Mouse (Mus musculus): ENCODE data around the gene Trp53bp2. TPM values are rescaled to one million over a fixed set of nuclear protein-coding genes. Genes with fewer than 3 reads are reported as not detected.
A peak's percentile ranks its signal among the peaks of the same experiment; 100 is the strongest.

Trp53bp2 gene
- total and polyA plus RNA-seq, 2 experiments from 2014 or later, result 9.9 to 21.1 TPM

DNA sequence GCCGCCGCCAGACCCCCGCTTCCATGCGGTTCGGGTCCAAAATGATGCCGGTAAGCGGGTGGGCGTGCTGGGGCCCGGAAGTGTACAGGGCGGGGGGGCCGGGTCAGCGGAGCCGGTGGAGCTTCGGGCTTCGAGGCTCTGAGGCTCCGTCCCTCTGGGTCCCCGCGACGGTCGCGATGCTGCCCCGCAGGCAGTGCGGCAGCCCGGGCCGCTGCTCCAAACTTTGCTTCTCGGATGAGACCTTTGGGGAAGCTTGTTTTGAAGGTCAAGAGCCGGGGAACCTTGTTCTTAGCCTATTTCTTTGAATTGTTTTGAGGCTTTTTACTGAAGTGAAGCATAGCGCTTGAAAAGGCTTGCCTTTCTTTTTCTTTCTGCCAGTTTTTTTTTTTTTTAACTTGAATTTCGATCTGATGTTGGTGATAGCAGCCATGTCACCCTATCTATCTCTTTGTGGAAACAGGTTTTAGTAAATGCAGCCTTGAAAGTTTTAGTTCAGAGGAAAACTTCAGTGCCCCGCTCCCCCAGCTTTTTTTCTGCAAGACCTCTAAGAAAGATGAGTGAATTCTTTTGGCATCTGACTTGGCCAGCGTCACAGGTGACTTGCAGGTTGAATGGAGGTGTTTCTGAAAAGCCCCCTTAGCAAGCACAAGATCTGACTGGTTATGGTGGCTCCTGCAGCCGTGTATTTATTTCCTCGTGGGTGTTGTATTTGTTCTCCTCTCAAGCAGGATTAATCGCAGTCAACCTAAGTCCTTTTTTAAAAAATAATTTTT lies 615 bp downstream of the Trp53bp2 start:
- Histone ChIP-seq H3K9ac (replicated peaks; ENCODE audit: low read length, poor library complexity, severe bottlenecking) (peak overlapping the region; percentile 86), H3K4me1 (ENCODE audit: insufficient read depth, low read length) (peaks cover 3% of the 10 kb centered on the region), H3K27me3 (ENCODE audit: insufficient read depth, low read length) (no peaks in the 10 kb centered on the region), H3K27ac (ENCODE audit: low read depth, low read length) (peak overlapping the region; percentile 94), H3K9me3 (ENCODE audit: low read length) (no peaks in the 10 kb centered on the region), H3K4me2 (ENCODE audit: low read depth, low read length, poor library complexity, severe bottlenecking) (peak overlapping the region; percentile 67), H3K36me3 (ENCODE audit: insufficient read depth, low read length) (no peaks in the 10 kb centered on the region), H3K4me3 (ENCODE audit: low read depth, low read length) (peak overlapping the region; percentile 65)
- ATAC-seq (ENCODE audit: low FRiP score) (peak; percentile 68), DNase-seq (ENCODE audit: low spot score) (peak; percentile 27)
- no peak for TF ChIP-seq CTCF (IDR thresholded peaks at IDR 0.05)
- under 1% methylated on average over 34 of the region's 34 CpGs for WGBS

DNA sequence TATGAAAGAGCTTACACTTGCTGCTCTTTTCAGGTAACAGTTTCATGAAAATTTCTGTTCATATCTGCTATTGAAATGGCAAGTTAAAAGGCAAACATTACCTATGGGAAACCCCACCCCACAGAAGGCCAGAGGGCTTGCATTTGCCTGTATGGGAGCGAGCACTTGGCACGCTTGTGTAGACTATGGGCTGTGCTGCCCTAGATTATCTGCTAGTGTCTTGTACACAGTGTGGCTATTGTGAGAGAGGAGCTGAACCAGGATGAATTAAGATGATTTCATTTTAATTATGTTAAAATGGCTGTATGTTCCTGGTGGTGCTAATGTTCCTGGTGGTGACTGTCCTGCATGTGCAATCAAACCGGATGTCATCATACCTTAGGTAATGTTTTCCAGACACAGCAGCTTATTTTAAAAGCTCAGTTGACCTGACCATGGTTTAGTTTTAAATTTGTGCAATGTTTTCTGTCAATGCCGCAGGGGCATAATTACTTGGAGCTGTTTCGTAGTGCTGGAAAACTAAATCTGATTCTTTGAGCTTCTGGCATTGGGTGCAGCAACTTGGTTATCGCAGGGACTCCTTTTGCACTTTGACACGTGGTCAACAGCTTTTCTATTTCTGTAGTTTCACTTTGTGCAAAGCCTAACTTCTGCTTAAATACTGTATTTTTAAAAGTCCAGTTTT lies 3.8 kb downstream of the Trp53bp2 start:
- Histone ChIP-seq H3K27ac (ENCODE audit: low read depth, low read length) (no peak overlapping the region), H3K4me1 (ENCODE audit: insufficient read depth, low read length) (peaks cover 3% of the 10 kb centered on the region), H3K4me3 (ENCODE audit: low read depth, low read length) (no peak overlapping the region), H3K9ac (replicated peaks; ENCODE audit: low read length, poor library complexity, severe bottlenecking) (no peak overlapping the region), H3K36me3 (ENCODE audit: insufficient read depth, low read length) (no peaks in the 10 kb centered on the region), H3K27me3 (ENCODE audit: insufficient read depth, low read length) (no peaks in the 10 kb centered on the region), H3K9me3 (ENCODE audit: low read length) (no peaks in the 10 kb centered on the region), H3K4me2 (ENCODE audit: low read depth, low read length, poor library complexity, severe bottlenecking) (no peak overlapping the region)
- no peak for TF ChIP-seq CTCF (IDR thresholded peaks at IDR 0.05)
- no peak for DNase-seq (ENCODE audit: low spot score)
- ATAC-seq (ENCODE audit: low FRiP score), result no peak
- WGBS, result 81% methylated on average over 7 of the region's 7 CpGs

DNA sequence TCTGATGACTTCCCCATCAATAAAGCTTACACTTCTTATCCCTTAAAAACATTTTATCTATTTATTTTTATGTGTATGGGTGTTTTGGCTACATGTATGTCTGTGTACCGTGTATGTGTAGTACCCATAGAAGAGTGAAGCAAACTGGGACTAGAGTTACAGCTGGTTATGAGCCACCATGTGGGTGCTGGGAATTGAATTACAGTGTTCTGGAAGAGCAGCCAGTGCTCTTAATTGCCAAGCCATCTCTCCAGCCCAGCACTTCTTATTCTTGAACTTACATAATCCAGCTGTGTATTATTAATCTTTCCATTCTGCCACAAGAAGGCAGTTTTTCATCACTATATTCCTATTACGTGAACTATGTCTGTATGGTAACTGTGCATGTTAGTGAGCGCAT lies 10.5 kb downstream of the Trp53bp2 start:
- no peaks in the 10 kb centered on the region for H3K27me3 ChIP-seq (ENCODE audit: insufficient read depth, low read length)
- H3K9me3 ChIP-seq (ENCODE audit: low read length), result no peaks in the 10 kb centered on the region
- H3K27ac ChIP-seq (ENCODE audit: low read depth, low read length), result no peak overlapping the region
- no peaks in the 10 kb centered on the region for H3K4me1 ChIP-seq (ENCODE audit: insufficient read depth, low read length)
- H3K4me3 ChIP-seq (ENCODE audit: low read depth, low read length), result no peak overlapping the region
- WGBS, result 87% methylated on average over 3 of the region's 3 CpGs
- TF ChIP-seq CTCF (IDR thresholded peaks at IDR 0.05), result no peak
- H3K9ac ChIP-seq (replicated peaks; ENCODE audit: low read length, poor library complexity, severe bottlenecking), result no peak overlapping the region
- no peaks in the 10 kb centered on the region for H3K36me3 ChIP-seq (ENCODE audit: insufficient read depth, low read length)
- no peak overlapping the region for H3K4me2 ChIP-seq (ENCODE audit: low read depth, low read length, poor library complexity, severe bottlenecking)
- DNase-seq (ENCODE audit: low spot score), result no peak
- no peak for ATAC-seq (ENCODE audit: low FRiP score)

DNA sequence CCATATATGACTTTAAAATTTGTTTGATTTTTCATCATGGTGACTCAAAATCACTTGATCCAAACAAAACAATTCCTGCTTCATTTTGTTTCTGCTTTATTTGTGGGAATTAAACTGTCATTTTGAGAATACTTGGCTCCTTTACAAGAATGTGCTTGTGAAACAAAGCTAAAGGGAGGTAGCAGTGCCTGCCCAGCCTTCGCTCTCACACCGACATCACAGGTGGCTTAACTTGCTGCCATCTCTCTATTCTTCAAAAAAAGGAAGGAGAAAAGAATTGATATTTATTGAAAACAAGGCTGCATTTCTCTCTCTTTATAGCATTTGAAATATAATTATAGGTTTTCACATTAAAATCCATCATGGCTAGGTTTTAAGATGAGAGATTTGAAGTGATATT lies 15.3 kb downstream of the Trp53bp2 start:
- Histone ChIP-seq H3K36me3 (ENCODE audit: insufficient read depth, low read length) (no peaks in the 10 kb centered on the region), H3K27me3 (ENCODE audit: insufficient read depth, low read length) (no peaks in the 10 kb centered on the region), H3K27ac (ENCODE audit: low read depth, low read length) (no peak overlapping the region), H3K4me1 (ENCODE audit: insufficient read depth, low read length) (no peaks in the 10 kb centered on the region), H3K9me3 (ENCODE audit: low read length) (no peaks in the 10 kb centered on the region), H3K4me3 (ENCODE audit: low read depth, low read length) (no peak overlapping the region), H3K4me2 (ENCODE audit: low read depth, low read length, poor library complexity, severe bottlenecking) (no peak overlapping the region), H3K9ac (replicated peaks; ENCODE audit: low read length, poor library complexity, severe bottlenecking) (no peak overlapping the region)
- no peak for DNase-seq (ENCODE audit: low spot score)
- no peak for ATAC-seq (ENCODE audit: low FRiP score)
- 80% methylated on average over 2 of the region's 2 CpGs for WGBS
- no peak for TF ChIP-seq CTCF (IDR thresholded peaks at IDR 0.05)

DNA sequence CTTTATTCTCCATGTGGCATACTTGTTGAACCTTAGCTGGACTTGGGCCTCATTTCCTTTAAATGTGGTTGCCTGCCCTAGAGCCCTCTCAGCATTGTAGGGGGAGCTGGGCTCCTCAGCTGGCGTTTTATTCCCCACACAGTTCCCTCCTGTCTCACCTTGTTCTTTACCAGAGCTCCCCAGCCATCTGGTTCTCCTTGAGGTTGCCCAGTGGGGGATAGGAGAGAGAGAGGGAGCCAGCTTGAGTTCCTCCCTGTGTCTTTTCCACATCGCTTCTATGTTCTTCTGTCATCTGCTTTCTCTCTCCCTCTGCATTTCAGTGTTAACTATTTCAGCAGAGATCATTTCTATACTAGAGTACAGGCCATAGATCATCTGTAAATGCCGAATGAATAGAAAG lies 16.2 kb downstream of the Trp53bp2 start:
- TF ChIP-seq CTCF (IDR thresholded peaks at IDR 0.05), result no peak
- no peak overlapping the region for H3K9ac ChIP-seq (replicated peaks; ENCODE audit: low read length, poor library complexity, severe bottlenecking)
- no peak for DNase-seq (ENCODE audit: low spot score)
- H3K27ac ChIP-seq (ENCODE audit: low read depth, low read length), result no peak overlapping the region
- 64% methylated on average over 3 of the region's 3 CpGs for WGBS
- ATAC-seq (ENCODE audit: low FRiP score), result no peak
- no peaks in the 10 kb centered on the region for H3K27me3 ChIP-seq (ENCODE audit: insufficient read depth, low read length)
- H3K4me3 ChIP-seq (ENCODE audit: low read depth, low read length), result no peak overlapping the region
- no peaks in the 10 kb centered on the region for H3K9me3 ChIP-seq (ENCODE audit: low read length)
- no peak overlapping the region for H3K4me2 ChIP-seq (ENCODE audit: low read depth, low read length, poor library complexity, severe bottlenecking)
- H3K36me3 ChIP-seq (ENCODE audit: insufficient read depth, low read length), result no peaks in the 10 kb centered on the region
- no peaks in the 10 kb centered on the region for H3K4me1 ChIP-seq (ENCODE audit: insufficient read depth, low read length)

DNA sequence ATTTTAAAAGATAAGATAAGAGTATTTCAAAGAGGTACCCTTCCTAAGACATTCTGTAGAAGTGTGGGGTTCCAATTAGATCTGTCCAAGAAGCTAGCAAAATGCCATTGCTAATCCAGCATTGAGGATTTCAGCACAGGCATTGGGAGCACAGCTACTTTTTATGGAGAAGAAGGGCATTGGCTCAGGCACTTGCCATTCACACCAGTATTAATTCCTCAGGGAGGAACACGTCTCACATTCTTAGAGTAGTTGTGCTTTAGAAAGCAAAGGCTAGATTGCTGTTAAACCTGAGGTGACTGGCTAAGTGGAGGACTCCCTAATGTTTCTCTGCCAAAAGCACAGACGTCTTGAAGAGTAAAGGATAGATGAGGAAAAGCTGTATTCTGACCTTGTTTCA lies 17.5 kb downstream of the Trp53bp2 start:
- no peak overlapping the region for H3K9ac ChIP-seq (replicated peaks; ENCODE audit: low read length, poor library complexity, severe bottlenecking)
- no peak overlapping the region for H3K4me2 ChIP-seq (ENCODE audit: low read depth, low read length, poor library complexity, severe bottlenecking)
- no peak overlapping the region for H3K4me3 ChIP-seq (ENCODE audit: low read depth, low read length)
- no peaks in the 10 kb centered on the region for H3K4me1 ChIP-seq (ENCODE audit: insufficient read depth, low read length)
- H3K9me3 ChIP-seq (ENCODE audit: low read length), result no peaks in the 10 kb centered on the region
- no peak overlapping the region for H3K27ac ChIP-seq (ENCODE audit: low read depth, low read length)
- no peak for TF ChIP-seq CTCF (IDR thresholded peaks at IDR 0.05)
- no peak for DNase-seq (ENCODE audit: low spot score)
- no peaks in the 10 kb centered on the region; the same call in 1 of the 2 replicates for H3K36me3 ChIP-seq (ENCODE audit: insufficient read depth, low read length)
- 36% methylated on average over 2 of the region's 2 CpGs for WGBS
- no peak for ATAC-seq (ENCODE audit: low FRiP score)
- no peaks in the 10 kb centered on the region for H3K27me3 ChIP-seq (ENCODE audit: insufficient read depth, low read length)

Measured in midbrain, postnatal 0 days (tissue).